In the genomic region with DNA sequence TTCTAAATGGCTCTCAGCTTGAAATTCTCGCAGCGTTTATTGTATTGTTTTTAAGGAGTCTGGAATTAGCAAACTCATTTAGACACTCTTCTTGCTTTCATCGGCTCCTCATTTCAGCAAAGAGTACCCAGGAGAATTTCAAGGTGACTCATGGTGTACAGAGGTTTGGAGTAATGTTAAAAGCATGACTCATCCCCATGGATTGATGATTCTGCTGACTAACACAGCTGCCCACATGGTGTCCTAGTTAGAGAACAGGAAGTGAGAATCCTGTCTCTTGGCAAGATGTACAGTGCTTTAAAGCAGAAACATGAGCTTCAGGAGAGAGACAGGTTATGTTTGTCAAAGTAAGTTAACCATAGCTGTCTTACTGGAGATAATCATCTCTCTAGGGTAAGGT, we compare ENCODE assay signal across 9 mouse cellular contexts.
DNase-seq lines count a peak whose midpoint lies in the region; ATAC-seq lines count a peak whose summit lies in the region.
"Had no signal": no experiment of that assay in that cellular context is flagged by ENCODE, and none has a peak within 500 bp of the region (broad histone marks: within the 10 kb centered on the region; RNA-seq: fewer than 3 reads in every experiment).

No protein-coding gene starts in this region.

- H3K4me3 ChIP-seq in neural tube, embryonic 15.5 days (replicated peaks), result no peak overlapping the region

- peak; percentile 59 for DNase-seq in gastrocnemius, adult 18-20 months (ENCODE audit: low spot score)
- no peak for DNase-seq in gastrocnemius, postnatal 36 days
- DNase-seq in 3134 (ENCODE audit: extremely low read depth, insufficient read length, low spot score) (peak; percentile 69), adipocyte (ENCODE audit: low spot score) (peak; percentile 43)
- peak; percentile 10 to 15 for DNase-seq in layer of hippocampus, adult 8-10 months (ENCODE audit: low spot score in 2 of 2)
- no peak for DNase-seq in cerebellum, adult 11-12 months
- DNase-seq: lung, embryonic 14.5 days had no signal

- intact Hi-C loops in gastrocnemius, postnatal 36 days (cut with DNase I), result no loop called here

- no peak overlapping the region for H3K9ac ChIP-seq in neural tube, embryonic 15.5 days (replicated peaks)
- H3K9ac ChIP-seq: lung, embryonic 14.5 days had no signal

- H3K9me3 ChIP-seq in neural tube, embryonic 15.5 days (replicated peaks), result no peaks in the 10 kb centered on the region

- H3K36me3 ChIP-seq in neural tube, embryonic 15.5 days, result no peaks in the 10 kb centered on the region

- no peak for ATAC-seq in erythroid progenitor cell, adult 5-6 weeks (replicated peaks; ENCODE audit: low FRiP score, poor library complexity, severe bottlenecking)
- ATAC-seq in neural tube, embryonic 15.5 days (ENCODE audit: low FRiP score), result no peak

- no peak overlapping the region for H3K4me2 ChIP-seq in neural tube, embryonic 15.5 days
- H3K4me2 ChIP-seq: lung, embryonic 14.5 days had no signal

- H3K4me1 ChIP-seq in neural tube, embryonic 15.5 days, result no peaks in the 10 kb centered on the region

- no peaks in the 10 kb centered on the region for H3K27me3 ChIP-seq in neural tube, embryonic 15.5 days (replicated peaks)

- 67% methylated on average over 3 of the region's 3 CpGs for WGBS in neural tube, embryonic 15.5 days

- H3K27ac ChIP-seq in neural tube, embryonic 15.5 days (replicated peaks), result no peak overlapping the region

Comparison
In these comparisons a context has a peak if more than half of its experiments do, and no peak if none do; other contexts are left out.
1. DNase-seq: peak in gastrocnemius, adult 18-20 months (single experiment), 3134 (single experiment), adipocyte (single experiment) and layer of hippocampus, adult 8-10 months (2 of 2); none in gastrocnemius, postnatal 36 days (0 of 2) and cerebellum, adult 11-12 months (single experiment).